Mouse (Mus musculus) small intestine, adult 2 months (tissue): ENCODE measurements around the gene Tnks2.
"Not testable (repeated sequence)": the region's sequence is repeated elsewhere in the genome, so short reads cannot be mapped to it uniquely, and the experiment has no call there.

Experiments
- CTCF ChIP-seq: fragments of 200-500 bp; IDR thresholded peaks from 2 replicates; pipeline ENCODE4 v1.5.1; 2012; ENCODE audit warnings: low read depth, mild to moderate bottlenecking, control low read depth, inconsistent platforms, low read length, moderate library complexity, mixed read lengths; ENCODE audit not compliant: insufficient replicate concordance, insufficient read length; ENCODE audit errors: extremely low read depth
- POLR2A ChIP-seq: fragments of 200-500 bp; IDR thresholded peaks from 2 replicates; pipeline ENCODE4 v1.6.1; 2012; ENCODE audit warnings: low read depth, mild to moderate bottlenecking, control low read depth, inconsistent platforms, low read length, moderate library complexity

DNA sequence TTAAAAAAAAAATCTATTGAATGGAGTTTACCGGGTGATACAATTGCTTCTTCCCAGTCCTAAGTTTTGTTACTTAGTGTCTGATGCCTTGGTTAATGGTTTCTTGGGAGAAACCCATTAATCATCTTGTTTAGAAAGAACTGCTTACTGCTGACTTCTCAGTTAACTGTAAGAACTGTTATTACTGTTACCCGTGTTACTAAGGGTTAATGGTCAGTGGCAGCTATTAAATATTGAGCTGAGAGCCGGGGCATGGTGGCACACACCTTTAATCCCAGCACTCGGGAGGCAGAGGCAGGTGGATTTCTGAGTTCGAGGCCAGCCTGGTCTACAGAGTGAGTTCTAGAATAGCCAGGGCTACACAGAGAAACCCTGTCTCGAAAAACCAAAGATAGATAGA, 12.7 kb upstream of the Tnks2 start:
- TF ChIP-seq POLR2A, CTCF: not testable (repeated sequence)
